Mouse (Mus musculus): ENCODE measurements around the gene Siae.

DNA sequence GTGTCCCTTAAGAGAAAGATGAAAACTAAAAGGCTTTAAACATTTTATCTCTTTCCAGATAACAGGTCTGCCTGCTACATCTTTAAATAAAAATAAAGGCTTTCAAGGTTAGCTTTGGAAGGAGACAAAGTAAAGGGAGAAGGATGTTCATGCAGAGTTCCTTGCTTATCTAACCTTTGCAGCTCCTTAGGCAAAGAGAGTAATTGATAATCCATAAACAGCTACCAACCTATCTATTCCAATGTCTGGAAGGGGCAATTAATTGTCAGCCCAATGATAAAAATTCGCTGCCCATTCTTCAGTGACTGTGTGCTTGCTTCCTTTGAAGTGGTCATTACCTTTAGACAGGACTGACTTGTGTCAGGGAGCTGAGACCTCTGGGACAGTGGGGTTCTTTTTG is 8.3 kb downstream of the Siae start:
- TF ChIP-seq EP300 (IDR thresholded peaks at IDR 0.05; ENCODE audit: insufficient read depth, low read depth, low read length) (no peak), POLR2A (IDR thresholded peaks at IDR 0.05; ENCODE audit: insufficient read depth, low read depth, low read length) (no peak), CTCF (IDR thresholded peaks at IDR 0.05) (no peak)

All from heart, adult 2 months (tissue).